Comparison of ENCODE assay signal across 11 mouse cellular contexts in genomic region chr5:32001266-32001665, GRCm38 (mm10).
"Had no signal": no experiment of that assay in that cellular context is flagged by ENCODE, and none has a peak within 500 bp of the region (broad histone marks: within the 10 kb centered on the region; RNA-seq: fewer than 3 reads in every experiment).

No protein-coding gene starts in this region.

- DNase-seq: kidney, adult 2 months; kidney, postnatal 25 days; left cerebral cortex, postnatal 4 days; lung, adult 18-20 months; lung, postnatal 14 days; lung, postnatal 4 days; midbrain, embryonic 14.5 days; retina, postnatal 1 day; right cerebral cortex, postnatal 25 days; spleen, adult 18-20 months; thymus, postnatal 25 days had no signal
